Mouse (Mus musculus) right cerebral cortex, postnatal 14 days (tissue): ENCODE results near the gene Crybg2.

Source experiments
- DNase-seq: peaks from one replicate; pipeline ENCODE4 v3.0.0; 2022

Crybg2 gene

GRCm38 (mm10) chr4:134058908-134059307 is 1.7 kb upstream of the Crybg2 start:
- DNase-seq, result no peak

- no peak for DNase-seq
These were observed 683 bp downstream of the Crybg2 start for GRCm38 (mm10) chr4:134061166-134061830.

- DNase-seq, result no peak
These were observed 1.4 kb downstream of the Crybg2 start for GRCm38 (mm10) chr4:134061944-134062446.

GRCm38 (mm10) chr4:134062561-134062960 is 1.9 kb downstream of the Crybg2 start:
- DNase-seq, result no peak

GRCm38 (mm10) chr4:134065431-134066004 is 4.9 kb downstream of the Crybg2 start:
- no peak for DNase-seq

- no peak for DNase-seq
These were observed 6.8 kb downstream of the Crybg2 start for GRCm38 (mm10) chr4:134067383-134067782.

GRCm38 (mm10) chr4:134067833-134068544 is 7.4 kb downstream of the Crybg2 start:
- no peak for DNase-seq

GRCm38 (mm10) chr4:134068793-134069580 is 8.4 kb downstream of the Crybg2 start:
- no peak for DNase-seq

GRCm38 (mm10) chr4:134078694-134079093 is 18.1 kb downstream of the Crybg2 start:
- peak; percentile 45 for DNase-seq

GRCm38 (mm10) chr4:134080674-134081073 is 20.1 kb downstream of the Crybg2 start:
- no peak for DNase-seq

GRCm38 (mm10) chr4:134081730-134082386 is 21.2 kb downstream of the Crybg2 start:
- DNase-seq, result peak; percentile 48

GRCm38 (mm10) chr4:134082460-134082859 is 21.8 kb downstream of the Crybg2 start:
- DNase-seq, result no peak

- no peak for DNase-seq
These were observed 24.4 kb downstream of the Crybg2 start for GRCm38 (mm10) chr4:134084999-134085398.

- DNase-seq, result no peak
These were observed 26.8 kb downstream of the Crybg2 start for GRCm38 (mm10) chr4:134087412-134087811.

- no peak for DNase-seq
These were observed 28.4 kb downstream of the Crybg2 start for GRCm38 (mm10) chr4:134089029-134089428.

GRCm38 (mm10) chr4:134090521-134091224 is 30.1 kb downstream of the Crybg2 start:
- no peak for DNase-seq

GRCm38 (mm10) chr4:134091225-134091529 is 30.6 kb downstream of the Crybg2 start:
- DNase-seq, result no peak

- DNase-seq, result peak; percentile 40
These were observed 32.0 kb downstream of the Crybg2 start for GRCm38 (mm10) chr4:134092382-134093288.

- DNase-seq, result no peak
These were observed 33.5 kb downstream of the Crybg2 start for GRCm38 (mm10) chr4:134094004-134094564.

- no peak for DNase-seq
These were observed 34.4 kb downstream of the Crybg2 start, which contains the start of gene Cd52 for GRCm38 (mm10) chr4:134094923-134095547. Gene Cd52, minus strand, starts transcription at chr4:134095082.
